Mouse (Mus musculus): Measurements from ENCODE around the gene Ddx49. TPM values are rescaled to one million over a fixed set of nuclear protein-coding genes. Genes with fewer than 3 reads are reported as not detected.

Gene Ddx49
- polyA plus RNA-seq, 1 experiment from 2014 or later: 45.0 TPM

DNA sequence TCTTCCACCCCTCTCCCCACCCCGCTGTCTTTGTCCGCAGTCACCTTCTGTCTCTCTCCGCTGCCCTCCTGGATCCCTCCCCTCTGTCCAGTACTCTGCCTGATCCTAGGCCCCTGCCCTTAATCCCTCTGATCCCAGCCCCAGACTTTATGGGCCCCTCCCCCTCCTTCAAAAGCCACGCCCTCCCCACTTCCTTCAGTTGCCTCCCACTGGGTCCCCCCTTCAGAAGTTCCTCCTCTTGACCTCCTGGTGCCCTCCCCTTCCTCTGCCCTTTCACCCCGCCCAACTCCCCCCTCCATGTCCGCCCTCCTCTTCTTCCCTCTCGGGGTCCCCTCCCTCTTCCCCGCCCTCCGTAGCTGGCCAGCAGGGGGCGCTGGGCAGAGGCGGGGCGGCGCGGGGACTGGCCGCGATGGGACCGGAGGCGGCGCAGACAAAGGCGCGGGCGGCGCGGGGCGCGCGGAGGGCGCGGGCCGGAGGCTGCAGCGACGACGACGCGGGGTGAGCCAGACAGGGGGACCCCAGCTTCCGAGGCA, 19.6 kb downstream of the Ddx49 start, which contains the start of gene Homer3:
Gene Homer3 (plus strand): TSS at position 225 of the 533 bp plus-strand sequence.
- WGBS: under 1% methylated on average over 35 of the region's 36 CpGs
- peak; percentile 90 for ATAC-seq (ENCODE audit: insufficient number of reproducible peaks, insufficient read depth, low FRiP score, low read depth)
- Histone ChIP-seq H3K4me2 (replicated peaks; ENCODE audit: low read depth, low read length) (peak within 1 kb of the TSS; percentile 86), H3K4me1 (ENCODE audit: control insufficient read depth, insufficient read depth, low read length) (peaks cover 13% of the 10 kb centered on the region; the same call in 1 of the 2 replicates), H3K9me3 (ENCODE audit: control insufficient read depth, low read depth, low read length) (no peaks in the 10 kb centered on the region), H3K9ac (replicated peaks; ENCODE audit: low read depth, low read length) (peak within 1 kb of the TSS; percentile 91), H3K4me3 (ENCODE audit: low read depth, low read length) (peak within 1 kb of the TSS; percentile 74), H3K27me3 (ENCODE audit: control insufficient read depth, insufficient read depth, low read length) (no peaks in the 10 kb centered on the region), H3K27ac (ENCODE audit: low read length) (peak within 1 kb of the TSS; percentile 69), H3K36me3 (ENCODE audit: control insufficient read depth, insufficient read depth, low read length) (peaks cover 28% of the 10 kb centered on the region)

DNA sequence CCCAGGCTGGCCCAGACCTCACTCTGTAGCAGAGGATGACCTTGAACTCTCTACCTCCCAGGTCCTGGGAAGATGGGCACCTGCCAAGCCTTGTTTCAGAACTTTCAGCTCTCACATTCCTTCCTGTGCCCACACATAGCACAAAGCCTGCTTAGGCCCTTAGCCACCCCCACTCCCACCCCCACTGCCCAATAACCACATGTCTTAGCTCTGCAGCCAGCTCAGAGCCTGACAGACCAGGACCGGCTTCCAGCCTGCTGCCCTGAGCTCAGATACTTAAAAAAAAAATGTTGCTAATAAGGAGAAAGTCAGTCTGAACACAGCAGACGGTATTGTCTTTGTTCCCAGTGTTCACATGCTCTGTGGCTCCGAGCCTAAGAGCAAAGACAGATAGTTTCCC, 21.3 kb downstream of the Ddx49 start:
- H3K27ac ChIP-seq (ENCODE audit: low read length): no peak overlapping the region
- no peaks in the 10 kb centered on the region for H3K9me3 ChIP-seq (ENCODE audit: control insufficient read depth, low read depth, low read length)
- WGBS: 26% methylated on average over 3 of the region's 3 CpGs
- no peak for ATAC-seq (ENCODE audit: insufficient number of reproducible peaks, insufficient read depth, low FRiP score, low read depth)
- H3K9ac ChIP-seq (replicated peaks; ENCODE audit: low read depth, low read length): no peak overlapping the region
- H3K4me1 ChIP-seq (ENCODE audit: control insufficient read depth, insufficient read depth, low read length): peaks cover 13% of the 10 kb centered on the region; the same call in 1 of the 2 replicates
- no peak overlapping the region for H3K4me3 ChIP-seq (ENCODE audit: low read depth, low read length)
- H3K27me3 ChIP-seq (ENCODE audit: control insufficient read depth, insufficient read depth, low read length): no peaks in the 10 kb centered on the region
- H3K36me3 ChIP-seq (ENCODE audit: control insufficient read depth, insufficient read depth, low read length): peaks cover 14% of the 10 kb centered on the region
- no peak overlapping the region for H3K4me2 ChIP-seq (replicated peaks; ENCODE audit: low read depth, low read length)

GRCm38 (mm10) chr8:70279266-70279665, 23.0 kb downstream of the Ddx49 start:
- Histone ChIP-seq H3K4me1 (ENCODE audit: control insufficient read depth, insufficient read depth, low read length) (peaks cover 9% of the 10 kb centered on the region; the same call in 1 of the 2 replicates), H3K36me3 (ENCODE audit: control insufficient read depth, insufficient read depth, low read length) (no peaks in the 10 kb centered on the region), H3K27me3 (ENCODE audit: control insufficient read depth, insufficient read depth, low read length) (no peaks in the 10 kb centered on the region), H3K4me2 (replicated peaks; ENCODE audit: low read depth, low read length) (no peak overlapping the region), H3K9ac (replicated peaks; ENCODE audit: low read depth, low read length) (no peak overlapping the region), H3K9me3 (ENCODE audit: control insufficient read depth, low read depth, low read length) (no peaks in the 10 kb centered on the region), H3K27ac (ENCODE audit: low read length) (no peak overlapping the region), H3K4me3 (ENCODE audit: low read depth, low read length) (no peak overlapping the region)
- WGBS: 64% methylated on average over 8 of the region's 8 CpGs
- ATAC-seq (ENCODE audit: insufficient number of reproducible peaks, insufficient read depth, low FRiP score, low read depth): no peak

GRCm38 (mm10) chr8:70278175-70278574, 24.1 kb downstream of the Ddx49 start:
- Histone ChIP-seq H3K4me3 (ENCODE audit: low read depth, low read length) (no peak overlapping the region), H3K4me1 (ENCODE audit: control insufficient read depth, insufficient read depth, low read length) (0 out of 2 replicates have a peak, but pooled peaks cover 8% of the 10 kb centered on the region), H3K27ac (ENCODE audit: low read length) (no peak overlapping the region), H3K9me3 (ENCODE audit: control insufficient read depth, low read depth, low read length) (no peaks in the 10 kb centered on the region), H3K4me2 (replicated peaks; ENCODE audit: low read depth, low read length) (no peak overlapping the region), H3K27me3 (ENCODE audit: control insufficient read depth, insufficient read depth, low read length) (no peaks in the 10 kb centered on the region), H3K9ac (replicated peaks; ENCODE audit: low read depth, low read length) (no peak overlapping the region), H3K36me3 (ENCODE audit: control insufficient read depth, insufficient read depth, low read length) (no peaks in the 10 kb centered on the region)
- WGBS: 61% methylated on average over 15 of the region's 15 CpGs
- no peak for ATAC-seq (ENCODE audit: insufficient number of reproducible peaks, insufficient read depth, low FRiP score, low read depth)

GRCm38 (mm10) chr8:70276476-70276875, 25.8 kb downstream of the Ddx49 start:
- Histone ChIP-seq H3K4me2 (replicated peaks; ENCODE audit: low read depth, low read length) (no peak overlapping the region), H3K27me3 (ENCODE audit: control insufficient read depth, insufficient read depth, low read length) (no peaks in the 10 kb centered on the region), H3K27ac (ENCODE audit: low read length) (no peak overlapping the region), H3K9ac (replicated peaks; ENCODE audit: low read depth, low read length) (no peak overlapping the region), H3K4me1 (ENCODE audit: control insufficient read depth, insufficient read depth, low read length) (no peaks in the 10 kb centered on the region), H3K9me3 (ENCODE audit: control insufficient read depth, low read depth, low read length) (no peaks in the 10 kb centered on the region), H3K4me3 (ENCODE audit: low read depth, low read length) (no peak overlapping the region), H3K36me3 (ENCODE audit: control insufficient read depth, insufficient read depth, low read length) (no peaks in the 10 kb centered on the region)
- no peak for ATAC-seq (ENCODE audit: insufficient number of reproducible peaks, insufficient read depth, low FRiP score, low read depth)
- 75% methylated on average over 3 of the region's 3 CpGs for WGBS

GRCm38 (mm10) chr8:70274350-70274749, 27.9 kb downstream of the Ddx49 start:
- Histone ChIP-seq H3K4me2 (replicated peaks; ENCODE audit: low read depth, low read length) (no peak overlapping the region), H3K27ac (ENCODE audit: low read length) (no peak overlapping the region), H3K9ac (replicated peaks; ENCODE audit: low read depth, low read length) (no peak overlapping the region), H3K9me3 (ENCODE audit: control insufficient read depth, low read depth, low read length) (no peaks in the 10 kb centered on the region), H3K27me3 (ENCODE audit: control insufficient read depth, insufficient read depth, low read length) (no peaks in the 10 kb centered on the region), H3K4me1 (ENCODE audit: control insufficient read depth, insufficient read depth, low read length) (no peaks in the 10 kb centered on the region), H3K4me3 (ENCODE audit: low read depth, low read length) (no peak overlapping the region), H3K36me3 (ENCODE audit: control insufficient read depth, insufficient read depth, low read length) (no peaks in the 10 kb centered on the region)
- no peak for ATAC-seq (ENCODE audit: insufficient number of reproducible peaks, insufficient read depth, low FRiP score, low read depth)

- Histone ChIP-seq H3K9ac (replicated peaks; ENCODE audit: low read depth, low read length) (no peak overlapping the region), H3K36me3 (ENCODE audit: control insufficient read depth, insufficient read depth, low read length) (no peaks in the 10 kb centered on the region), H3K4me3 (ENCODE audit: low read depth, low read length) (no peak overlapping the region), H3K4me1 (ENCODE audit: control insufficient read depth, insufficient read depth, low read length) (no peaks in the 10 kb centered on the region), H3K4me2 (replicated peaks; ENCODE audit: low read depth, low read length) (no peak overlapping the region), H3K27me3 (ENCODE audit: control insufficient read depth, insufficient read depth, low read length) (no peaks in the 10 kb centered on the region), H3K27ac (ENCODE audit: low read length) (no peak overlapping the region), H3K9me3 (ENCODE audit: control insufficient read depth, low read depth, low read length) (no peaks in the 10 kb centered on the region)
- peak; percentile 56 for ATAC-seq (ENCODE audit: insufficient number of reproducible peaks, insufficient read depth, low FRiP score, low read depth)
- 36% methylated on average over 3 of the region's 3 CpGs for WGBS
These were observed 29.3 kb downstream of the Ddx49 start for GRCm38 (mm10) chr8:70272949-70273348.

- no peak for ATAC-seq (ENCODE audit: insufficient number of reproducible peaks, insufficient read depth, low FRiP score, low read depth)
- H3K4me1 ChIP-seq (ENCODE audit: control insufficient read depth, insufficient read depth, low read length): no peaks in the 10 kb centered on the region
- no peak overlapping the region for H3K27ac ChIP-seq (ENCODE audit: low read length)
- no peaks in the 10 kb centered on the region for H3K9me3 ChIP-seq (ENCODE audit: control insufficient read depth, low read depth, low read length)
- no peak overlapping the region for H3K4me3 ChIP-seq (ENCODE audit: low read depth, low read length)
- peaks cover 9% of the 10 kb centered on the region for H3K36me3 ChIP-seq (ENCODE audit: control insufficient read depth, insufficient read depth, low read length)
- H3K9ac ChIP-seq (replicated peaks; ENCODE audit: low read depth, low read length): no peak overlapping the region
- WGBS: 47% methylated on average over 11 of the region's 11 CpGs
- H3K4me2 ChIP-seq (replicated peaks; ENCODE audit: low read depth, low read length): no peak overlapping the region
- no peaks in the 10 kb centered on the region for H3K27me3 ChIP-seq (ENCODE audit: control insufficient read depth, insufficient read depth, low read length)
These were observed 33.3 kb downstream of the Ddx49 start for GRCm38 (mm10) chr8:70268799-70269565.

Measured in stomach, embryonic 14.5 days (tissue).